Mouse (Mus musculus) E14TG2a.4 (cell line): ENCODE data around the gene Senp6.
"Not testable (repeated sequence)": the region's sequence is repeated elsewhere in the genome, so short reads cannot be mapped to it uniquely, and the experiment has no call there.

Experiments used
- CTCF ChIP-seq: conservative IDR thresholded peaks from 2 replicates; pipeline ENCODE4 v1.5.1; 2014; ENCODE audit warnings: low read length
- NANOG ChIP-seq: IDR thresholded peaks from 2 replicates; pipeline ENCODE4 v1.6.1; 2014; ENCODE audit warnings: borderline replicate concordance, low read length, mixed read lengths
- POU5F1 ChIP-seq: IDR thresholded peaks from 2 replicates; pipeline ENCODE4 v1.6.1; 2014; ENCODE audit warnings: low read length, borderline replicate concordance

- TF ChIP-seq CTCF, NANOG, POU5F1: not testable (repeated sequence)
Measured at GRCm38 (mm10) chr9:80044301-80044700, 22.4 kb upstream of the Senp6 start.
